8 mouse cellular contexts compared by ENCODE assay signal in the genomic region with DNA sequence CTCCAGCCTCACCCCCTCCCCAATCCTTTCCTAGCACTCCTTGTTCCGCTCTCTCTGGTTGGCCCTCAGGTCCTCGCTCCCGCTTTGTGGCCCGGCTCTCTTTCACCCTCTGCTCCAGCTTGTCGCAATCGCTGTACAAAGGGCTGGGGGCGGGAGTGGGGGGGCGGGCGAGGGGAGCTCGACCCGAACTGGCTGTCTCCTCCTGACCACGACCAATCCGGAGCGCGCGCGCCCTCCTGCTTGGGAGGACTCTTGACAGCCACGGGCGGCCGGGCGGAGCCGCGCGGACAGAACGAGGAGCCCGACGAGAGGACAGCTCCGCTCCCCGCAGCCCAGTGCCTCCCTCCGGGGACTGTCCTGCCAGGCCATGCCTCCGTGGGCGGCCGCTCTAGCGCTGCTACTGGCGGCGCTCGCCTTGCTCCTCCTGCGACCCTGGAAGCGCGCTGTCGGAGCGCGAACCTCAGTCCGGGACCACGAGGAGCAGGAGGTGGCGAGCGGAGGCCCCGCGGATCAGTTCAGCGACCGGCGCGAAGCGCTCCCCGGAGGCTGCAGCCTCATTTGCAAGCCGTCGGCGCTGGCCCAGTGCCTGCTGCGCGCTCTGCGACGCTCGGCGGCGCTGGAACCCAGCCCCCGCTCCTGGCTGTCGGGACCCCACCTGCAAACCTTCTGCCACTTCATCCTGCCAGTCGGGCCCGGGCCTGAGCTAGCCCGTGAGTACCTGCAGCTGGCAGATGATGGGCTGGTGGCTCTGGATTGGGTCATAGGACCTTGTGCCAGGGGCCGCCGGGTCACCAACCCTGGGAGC. TPM values are rescaled to one million over a fixed set of nuclear protein-coding genes. Genes with fewer than 3 reads are reported as not detected.
DNase-seq lines count a peak whose midpoint lies in the region; ATAC-seq and TF ChIP-seq lines count a peak whose summit lies in the region.

A gene (plus strand): TSS at position 290 of the 805 bp plus-strand sequence.

- peak within 1 kb of the TSS; percentile 79 for H3K27ac ChIP-seq in bone marrow, adult 2 months (ENCODE audit: control insufficient read depth, insufficient read depth, low read depth, low read length, poor library complexity)
- H3K27ac ChIP-seq in heart, postnatal 0 days (ENCODE audit: low read depth) = peak within 1 kb of the TSS; percentile 63

- peak within 1 kb of the TSS; percentile 33 for H3K9ac ChIP-seq in heart, postnatal 0 days (replicated peaks; ENCODE audit: low read depth, low read length)

- peak within 1 kb of the TSS; percentile 59 for H3K4me3 ChIP-seq in bone marrow, adult 2 months (replicated peaks; ENCODE audit: control insufficient read depth, low read depth, low read length)
- H3K4me3 ChIP-seq in erythroblast, embryonic 14.5 days (replicated peaks) = peak within 1 kb of the TSS; percentile 83
- H3K4me3 ChIP-seq in heart, postnatal 0 days (ENCODE audit: low read depth, low read length) = peak within 1 kb of the TSS; percentile 69

- peak; percentile 61 for ATAC-seq in heart, postnatal 0 days (ENCODE audit: insufficient read depth, low read depth)

- peaks cover 9% of the 10 kb centered on the region for H3K9me3 ChIP-seq in erythroblast, embryonic 14.5 days (ENCODE audit: control insufficient read depth, low read length)
- no peaks in the 10 kb centered on the region for H3K9me3 ChIP-seq in heart, postnatal 0 days (replicated peaks; ENCODE audit: control insufficient read depth, low read length)

- WGBS in bone marrow, adult 2 months = under 1% methylated on average over 71 of the region's 72 CpGs
- under 1% methylated on average over 71 of the region's 72 CpGs for WGBS in heart, postnatal 0 days

- peaks cover 70% of the 10 kb centered on the region for H3K27me3 ChIP-seq in erythroblast, embryonic 14.5 days (ENCODE audit: control insufficient read depth)
- H3K27me3 ChIP-seq in heart, postnatal 0 days (ENCODE audit: control insufficient read depth, insufficient read depth, low read length) = peaks cover 5% of the 10 kb centered on the region; the same call in 1 of the 2 replicates

- TF ChIP-seq CTCF in bone marrow, adult 2 months (IDR thresholded peaks at IDR 0.05; ENCODE audit: control insufficient read depth, insufficient read depth, low read length) = no peak
- TF ChIP-seq CTCF in heart, postnatal 0 days (IDR thresholded peaks at IDR 0.05; ENCODE audit: low read depth) = no peak

- H3K36me3 ChIP-seq in erythroblast, embryonic 14.5 days (ENCODE audit: control insufficient read depth) = no peaks in the 10 kb centered on the region
- H3K36me3 ChIP-seq in heart, postnatal 0 days (replicated peaks; ENCODE audit: control insufficient read depth, insufficient read depth, low read length) = no peaks in the 10 kb centered on the region

- peak; percentile 70 for DNase-seq in ES-CJ7 (ENCODE audit: low read depth, low spot score)
- DNase-seq in heart, postnatal 0 days (ENCODE audit: low spot score) = peak; percentile 48
- peak; percentile 83 to 94 for DNase-seq in kidney, postnatal 25 days
- DNase-seq in lung, postnatal 36 days = peak; percentile 89
- peak; percentile 80 to 84 for DNase-seq in right cerebral cortex, postnatal 10 days (ENCODE audit: low spot score in 2 of 2)
- DNase-seq in urinary bladder, postnatal 36 days (ENCODE audit: low spot score in 2 of 2) = peak; percentile 68 to 87

- H3K4me1 ChIP-seq in bone marrow, adult 2 months (ENCODE audit: control insufficient read depth, insufficient read depth, low read length) = peaks cover 11% of the 10 kb centered on the region
- peaks cover 39% of the 10 kb centered on the region for H3K4me1 ChIP-seq in erythroblast, embryonic 14.5 days (ENCODE audit: control insufficient read depth)
- H3K4me1 ChIP-seq in heart, postnatal 0 days (ENCODE audit: control insufficient read depth, insufficient read depth) = peaks cover 22% of the 10 kb centered on the region

- peak within 1 kb of the TSS; percentile 81 for H3K4me2 ChIP-seq in heart, postnatal 0 days (ENCODE audit: low read depth, low read length)

- peak; percentile 76; the same call in 1 of the 2 replicates for TF ChIP-seq POLR2A in bone marrow, adult 2 months (IDR thresholded peaks at IDR 0.05; ENCODE audit: borderline replicate concordance, control insufficient read depth, low read depth, low read length)

- TF ChIP-seq EP300 in heart, postnatal 0 days (IDR thresholded peaks at IDR 0.05; ENCODE audit: low read depth) = no peak

RNA-seq across cellular contexts. Expression of the gene that starts here (rescaled TPM):
- polyA plus RNA-seq in bone marrow, adult 2 months (2011; ENCODE audit: insufficient read depth, insufficient read length, low replicate concordance, missing spikeins) = 0.61 and 5.6 TPM in 2 replicates
- 0.01 TPM in 2 replicates for polyA plus RNA-seq in erythroblast, embryonic 14.5 days (2012)
- total RNA-seq in heart, postnatal 0 days (2014; rRNA removed; ENCODE audit: low replicate concordance) = 2.1 and 4.4 TPM in 2 replicates
- polyA plus RNA-seq in heart, postnatal 0 days (2015; fragmentation: Nextera tagmentation; extraction: Ambion mirVana) = 0.86 and 1.2 TPM in 2 replicates

Comparison
In these comparisons a context has a peak if more than half of its experiments do, and no peak if none do; other contexts are left out.
1. Peak in every context shown above with its lines: DNase-seq, ATAC-seq, H3K4me3 ChIP-seq and H3K27ac ChIP-seq.